Mouse (Mus musculus) liver, adult 2 months (tissue): ENCODE data around the gene Pla2g2d. TPM values are rescaled to one million over a fixed set of nuclear protein-coding genes. Genes with fewer than 3 reads are reported as not detected.
A peak's percentile ranks its signal among the peaks of the same experiment; 100 is the strongest.

ENCODE experiments used
- DNase-seq: peaks from one replicate; pipeline ENCODE4 v3.0.0-alpha.2; 2011; ENCODE audit warnings: low read depth, low spot score; ENCODE audit errors: extremely low read depth
- H3K27ac ChIP-seq: fragments of 200-500 bp; replicated peaks from 2 replicates; pipeline ENCODE4 v1.5.1; 2012; ENCODE audit warnings: low read depth, mild to moderate bottlenecking, control low read depth, inconsistent platforms, low read length; ENCODE audit not compliant: insufficient read depth
- H3K27me3 ChIP-seq: fragments of 200-500 bp; 2 replicates; pipeline ENCODE4 v1.6.1; 2012; ENCODE audit warnings: mild to moderate bottlenecking, moderate library complexity, low read length, inconsistent platforms; ENCODE audit not compliant: control insufficient read depth, insufficient read depth
- H3K36me3 ChIP-seq: fragments of 200-500 bp; 2 replicates; pipeline ENCODE4 v1.6.1; 2012; ENCODE audit warnings: low read length, inconsistent platforms; ENCODE audit not compliant: control insufficient read depth, insufficient read depth
- H3K4me1 ChIP-seq: fragments of 200-500 bp; 2 replicates; pipeline ENCODE4 v1.6.1; 2011; ENCODE audit warnings: low read length; ENCODE audit not compliant: control insufficient read depth, insufficient read depth
- H3K4me3 ChIP-seq: fragments of 200-500 bp; 2 replicates; pipeline ENCODE4 v1.5.1; 2011; ENCODE audit warnings: low read depth, mild to moderate bottlenecking, control low read depth, low read length, moderate library complexity; ENCODE audit not compliant: insufficient read depth
- H3K79me2 ChIP-seq: fragments of 200-500 bp; 2 replicates; pipeline ENCODE4 v1.6.1; 2012; ENCODE audit warnings: inconsistent platforms, mild to moderate bottlenecking, low read length, moderate library complexity; ENCODE audit not compliant: control insufficient read depth, insufficient read depth
- H3K9ac ChIP-seq: fragments of 200-500 bp; 2 replicates; pipeline ENCODE4 v1.6.1; 2012; ENCODE audit warnings: low read depth, mild to moderate bottlenecking, control low read depth, inconsistent platforms, low read length
- CTCF ChIP-seq: fragments of 200-500 bp; IDR thresholded peaks from 2 replicates; pipeline ENCODE4 v1.5.1; 2011; ENCODE audit warnings: low read depth, low read length, control low read depth
- POLR2A ChIP-seq: fragments of 200-500 bp; IDR thresholded peaks from 2 replicates; pipeline ENCODE4 v1.6.1; 2011; ENCODE audit warnings: low read length, control low read depth; ENCODE audit not compliant: insufficient read depth; ENCODE audit errors: extremely low read depth
- WGBS: fragments of 180-500 bp; shearing (Covaris S2); methylation state at CpG from one replicate; pipeline ENCODE4 v1.1.7; 2018; 5-methylcytosine and 5-hydroxymethylcytosine counted together
- polyA plus RNA-seq: library from polyadenylated mRNA; depleted of rRNA; stranded (reverse); fragments of >200 nt; gene quantifications from 2 replicates; pipeline ENCODE4 v1.2.3, GENCODE M21; 2012
- total RNA-seq: library from RNA; depleted of rRNA; stranded (reverse); fragments of >200 nt; gene quantifications from 2 replicates; pipeline ENCODE4 v1.2.3, GENCODE M21; 2014

Gene Pla2g2d
- total and polyA plus RNA-seq, 2 experiments, result not detected

DNA sequence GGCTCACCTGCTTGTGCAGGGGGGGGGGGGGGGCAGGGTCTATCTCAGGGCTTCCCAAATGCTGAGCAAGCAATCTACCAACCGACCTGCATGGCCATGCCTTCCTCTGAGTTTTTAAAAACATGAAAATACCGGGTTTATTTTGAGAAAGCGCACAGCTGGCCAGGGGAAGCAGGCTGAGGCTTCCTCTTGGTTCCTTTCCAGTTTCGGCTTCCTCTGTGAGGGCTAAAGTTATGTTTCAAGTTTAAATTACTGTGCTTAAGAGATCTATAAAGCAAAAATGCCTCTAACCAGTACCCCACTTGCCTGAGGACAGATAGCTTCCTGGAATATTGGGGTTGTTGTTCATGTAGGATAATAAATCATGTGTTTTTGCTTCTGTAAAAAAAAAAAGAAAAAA is 10.6 kb downstream of the Pla2g2d start:
- TF ChIP-seq CTCF (no peak), POLR2A (no peak)
- Histone ChIP-seq H3K9ac (no peak overlapping the region), H3K79me2 (no peaks in the 10 kb centered on the region), H3K4me1 (no peaks in the 10 kb centered on the region), H3K27ac (no peak overlapping the region; the same call in 1 of the 2 replicates), H3K27me3 (no peaks in the 10 kb centered on the region), H3K4me3 (no peak overlapping the region), H3K36me3 (no peaks in the 10 kb centered on the region)
- DNase-seq, result no peak
- WGBS, result 54% methylated on average over 4 of the region's 4 CpGs

- Histone ChIP-seq H3K4me1 (no peaks in the 10 kb centered on the region), H3K27me3 (no peaks in the 10 kb centered on the region), H3K27ac (no peak overlapping the region), H3K79me2 (no peaks in the 10 kb centered on the region), H3K36me3 (no peaks in the 10 kb centered on the region), H3K4me3 (no peak overlapping the region), H3K9ac (no peak overlapping the region)
- TF ChIP-seq CTCF (no peak), POLR2A (no peak)
- DNase-seq, result no peak
- 86% methylated on average over 4 of the region's 4 CpGs for WGBS
These were observed 12.8 kb downstream of the Pla2g2d start for GRCm38 (mm10) chr4:138788381-138788780.

DNA sequence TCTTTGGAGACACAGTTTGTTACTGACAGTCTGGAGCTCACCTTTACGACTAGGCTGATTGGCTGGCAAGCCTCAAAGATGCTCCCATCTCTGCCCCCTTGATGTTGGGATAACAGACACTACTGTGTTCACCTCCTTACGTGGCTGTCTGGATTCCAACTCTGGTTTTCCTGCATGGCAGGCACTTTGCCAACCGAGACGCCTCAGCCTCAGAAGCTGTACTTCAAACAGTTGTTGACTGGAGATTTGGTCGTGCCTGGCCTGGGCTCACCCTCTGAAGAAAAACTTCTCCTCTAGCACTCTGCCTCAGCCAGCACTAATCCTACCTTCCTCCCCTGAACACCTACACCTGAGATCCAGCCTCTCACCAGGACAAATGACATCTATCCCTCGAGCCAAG is 15.9 kb downstream of the Pla2g2d start:
- no peak overlapping the region for H3K9ac ChIP-seq
- no peak overlapping the region for H3K27ac ChIP-seq
- H3K27me3 ChIP-seq, result no peaks in the 10 kb centered on the region; the same call in 1 of the 2 replicates
- no peaks in the 10 kb centered on the region for H3K4me1 ChIP-seq
- no peaks in the 10 kb centered on the region for H3K36me3 ChIP-seq
- no peak overlapping the region for H3K4me3 ChIP-seq
- no peak for DNase-seq
- no peaks in the 10 kb centered on the region for H3K79me2 ChIP-seq
- TF ChIP-seq POLR2A, result no peak
- no peak for TF ChIP-seq CTCF
- 72% methylated on average over 6 of the region's 6 CpGs for WGBS

- DNase-seq, result no peak
- H3K4me3 ChIP-seq, result no peak overlapping the region
- no peak for TF ChIP-seq CTCF
- no peak for TF ChIP-seq POLR2A
- no peak overlapping the region for H3K27ac ChIP-seq
- WGBS, result 29% methylated on average over 9 of the region's 9 CpGs
- no peak overlapping the region for H3K9ac ChIP-seq
- H3K36me3 ChIP-seq, result no peaks in the 10 kb centered on the region
- H3K4me1 ChIP-seq, result no peaks in the 10 kb centered on the region
- no peaks in the 10 kb centered on the region for H3K79me2 ChIP-seq
- H3K27me3 ChIP-seq, result no peaks in the 10 kb centered on the region; the same call in 1 of the 2 replicates
These were observed 17.1 kb downstream of the Pla2g2d start for GRCm38 (mm10) chr4:138792599-138792998.

- Histone ChIP-seq H3K4me3 (no peak overlapping the region), H3K36me3 (no peaks in the 10 kb centered on the region), H3K9ac (no peak overlapping the region), H3K27ac (no peak overlapping the region), H3K79me2 (no peaks in the 10 kb centered on the region), H3K27me3 (no peaks in the 10 kb centered on the region; the same call in 1 of the 2 replicates), H3K4me1 (no peaks in the 10 kb centered on the region)
- WGBS, result 74% methylated on average over 2 of the region's 2 CpGs
- DNase-seq, result no peak
- peak; percentile 20; the same call in 1 of the 2 replicates for TF ChIP-seq CTCF
- no peak for TF ChIP-seq POLR2A
These were observed 17.7 kb downstream of the Pla2g2d start for GRCm38 (mm10) chr4:138793276-138793675.

GRCm38 (mm10) chr4:138794344-138794743 is 18.8 kb downstream of the Pla2g2d start:
- H3K36me3 ChIP-seq, result no peaks in the 10 kb centered on the region
- no peak for DNase-seq
- H3K9ac ChIP-seq, result no peak overlapping the region
- no peaks in the 10 kb centered on the region; the same call in 1 of the 2 replicates for H3K27me3 ChIP-seq
- TF ChIP-seq POLR2A (no peak), CTCF (no peak)
- 94% methylated on average over 6 of the region's 6 CpGs for WGBS
- H3K4me3 ChIP-seq, result no peak overlapping the region
- H3K4me1 ChIP-seq, result no peaks in the 10 kb centered on the region
- no peaks in the 10 kb centered on the region for H3K79me2 ChIP-seq
- H3K27ac ChIP-seq, result no peak overlapping the region
